Mouse (Mus musculus): ENCODE measurements at regions not wholly inside any gene's neighbourhood (a gene's known extent, or its start where the extent isn't known, plus 50 kb on each side); places are given as distances from the start of the nearest gene placed in this dataset.

- Histone ChIP-seq H3K27ac (no peak overlapping the region), H3K4me3 (no peak overlapping the region)
- TF ChIP-seq CTCF (IDR thresholded peaks at IDR 0.05): no peak
- DNase-seq: no peak
- intact Hi-C loops (cut with DNase I): no loop called here
These were observed 71.5 kb upstream of the Rpl39l start for GRCm38 (mm10) chr16:10098511-10098910.

GRCm38 (mm10) chr16:10088461-10089353, 81.3 kb upstream of the Rpl39l start:
- Histone ChIP-seq H3K27ac (no peak overlapping the region), H3K4me3 (no peak overlapping the region)
- DNase-seq: no peak
- peak; percentile 58 for TF ChIP-seq CTCF (IDR thresholded peaks at IDR 0.05)
- intact Hi-C loops (cut with DNase I): no loop called here

- Histone ChIP-seq H3K4me3 (no peak overlapping the region), H3K27ac (no peak overlapping the region)
- intact Hi-C loops (cut with DNase I): no loop called here
- TF ChIP-seq CTCF (IDR thresholded peaks at IDR 0.05): no peak
- no peak for DNase-seq
These were observed 83.7 kb upstream of the Rpl39l start for GRCm38 (mm10) chr16:10086341-10086740.

- TF ChIP-seq CTCF (IDR thresholded peaks at IDR 0.05): no peak
- intact Hi-C loops (cut with DNase I): no loop called here
- Histone ChIP-seq H3K4me3 (no peak overlapping the region), H3K27ac (no peak overlapping the region)
- no peak for DNase-seq
These were observed 84.6 kb upstream of the Rpl39l start for GRCm38 (mm10) chr16:10085429-10085828.

- H3K27ac ChIP-seq: no peak overlapping the region
- H3K4me3 ChIP-seq: no peak overlapping the region
- no peak for TF ChIP-seq CTCF (IDR thresholded peaks at IDR 0.05)
- intact Hi-C loops (cut with DNase I): no loop called here
- DNase-seq: no peak
These were observed 86.4 kb upstream of the Grin2a start for GRCm38 (mm10) chr16:10081751-10082150.

GRCm38 (mm10) chr16:10080121-10080679, 84.8 kb upstream of the Grin2a start:
- intact Hi-C loops (cut with DNase I): no loop called here
- Histone ChIP-seq H3K27ac (no peak overlapping the region), H3K4me3 (no peak overlapping the region)
- TF ChIP-seq CTCF (IDR thresholded peaks at IDR 0.05): no peak
- no peak for DNase-seq

GRCm38 (mm10) chr16:10073158-10073557, 77.8 kb upstream of the Grin2a start:
- Histone ChIP-seq H3K4me3 (no peak overlapping the region), H3K27ac (no peak overlapping the region)
- peak; percentile 28 for DNase-seq
- peak; percentile 91 for TF ChIP-seq CTCF (IDR thresholded peaks at IDR 0.05)
- intact Hi-C loops (cut with DNase I): no loop called here

- no peak for TF ChIP-seq CTCF (IDR thresholded peaks at IDR 0.05)
- DNase-seq: no peak
- H3K27ac ChIP-seq: no peak overlapping the region
- intact Hi-C loops (cut with DNase I): no loop called here
- no peak overlapping the region for H3K4me3 ChIP-seq
These were observed 68.1 kb upstream of the Grin2a start for GRCm38 (mm10) chr16:10063491-10063890.

GRCm38 (mm10) chr16:10058094-10058493, 62.7 kb upstream of the Grin2a start:
- DNase-seq: no peak
- H3K4me3 ChIP-seq: no peak overlapping the region
- intact Hi-C loops (cut with DNase I): no loop called here
- TF ChIP-seq CTCF (IDR thresholded peaks at IDR 0.05): no peak
- H3K27ac ChIP-seq: no peak overlapping the region
